Mouse (Mus musculus) stomach, embryonic 16.5 days (tissue): ENCODE measurements around the gene Apba1. TPM values are rescaled to one million over a fixed set of nuclear protein-coding genes. Genes with fewer than 3 reads are reported as not detected.

ENCODE experiments used
- ATAC-seq: fragments of 200-750 bp; cut with Nextera tagmentation; 2 replicates; pipeline ENCODE4 v1.8.0; 2017; ENCODE audit warnings: moderate number of reproducible peaks, moderate TSS enrichment; ENCODE audit not compliant: insufficient read depth, low FRiP score
- H3K27ac ChIP-seq: fragments of 300-500 bp; sonication (generic); 2 replicates; pipeline ENCODE4 v1.5.1; 2014; ENCODE audit warnings: low read length
- H3K27me3 ChIP-seq: fragments of 300-500 bp; sonication (generic); 2 replicates; pipeline ENCODE4 v1.6.1; 2014; ENCODE audit warnings: low read length, control low read depth, mixed read lengths; ENCODE audit not compliant: control insufficient read depth, insufficient read depth
- H3K36me3 ChIP-seq: fragments of 300-500 bp; sonication (generic); 2 replicates; pipeline ENCODE4 v1.6.1; 2014; ENCODE audit warnings: low read length; ENCODE audit not compliant: control insufficient read depth, insufficient read depth
- H3K4me1 ChIP-seq: fragments of 300-500 bp; sonication (generic); 2 replicates; pipeline ENCODE4 v1.6.1; 2014; ENCODE audit warnings: low read length, control low read depth, mixed read lengths; ENCODE audit not compliant: control insufficient read depth, insufficient read depth
- H3K4me2 ChIP-seq: fragments of 300-500 bp; sonication (generic); 2 replicates; pipeline ENCODE4 v1.6.1; 2014; ENCODE audit warnings: low read depth, low read length, mixed read lengths
- H3K4me3 ChIP-seq: fragments of 300-500 bp; sonication (generic); replicated peaks from 2 replicates; pipeline ENCODE4 v1.5.1; 2014; ENCODE audit warnings: mild to moderate bottlenecking, low read length
- H3K9ac ChIP-seq: fragments of 300-500 bp; sonication (generic); 2 replicates; pipeline ENCODE4 v1.6.1; 2014; ENCODE audit warnings: low read length
- H3K9me3 ChIP-seq: fragments of 300-500 bp; sonication (generic); replicated peaks from 2 replicates; pipeline ENCODE4 v1.6.1; 2016; ENCODE audit warnings: low read length, control low read depth; ENCODE audit not compliant: control insufficient read depth
- WGBS: fragments of 180-500 bp; shearing (Covaris S2); extraction: QIAGEN DNeasy Blood & Tissue Kit; methylation state at CpG from one replicate; pipeline ENCODE4 v1.1.7; 2014; 5-methylcytosine and 5-hydroxymethylcytosine counted together
- polyA plus RNA-seq: library from polyadenylated mRNA; unstranded; fragments of >200 nt; fragmentation: Nextera tagmentation; extraction: Ambion mirVana; gene quantifications from 2 replicates; pipeline ENCODE4 v1.2.1, GENCODE M21; 2015

Apba1 gene
- polyA plus RNA-seq, 1 experiment from 2014 or later = 0.40 TPM

DNA sequence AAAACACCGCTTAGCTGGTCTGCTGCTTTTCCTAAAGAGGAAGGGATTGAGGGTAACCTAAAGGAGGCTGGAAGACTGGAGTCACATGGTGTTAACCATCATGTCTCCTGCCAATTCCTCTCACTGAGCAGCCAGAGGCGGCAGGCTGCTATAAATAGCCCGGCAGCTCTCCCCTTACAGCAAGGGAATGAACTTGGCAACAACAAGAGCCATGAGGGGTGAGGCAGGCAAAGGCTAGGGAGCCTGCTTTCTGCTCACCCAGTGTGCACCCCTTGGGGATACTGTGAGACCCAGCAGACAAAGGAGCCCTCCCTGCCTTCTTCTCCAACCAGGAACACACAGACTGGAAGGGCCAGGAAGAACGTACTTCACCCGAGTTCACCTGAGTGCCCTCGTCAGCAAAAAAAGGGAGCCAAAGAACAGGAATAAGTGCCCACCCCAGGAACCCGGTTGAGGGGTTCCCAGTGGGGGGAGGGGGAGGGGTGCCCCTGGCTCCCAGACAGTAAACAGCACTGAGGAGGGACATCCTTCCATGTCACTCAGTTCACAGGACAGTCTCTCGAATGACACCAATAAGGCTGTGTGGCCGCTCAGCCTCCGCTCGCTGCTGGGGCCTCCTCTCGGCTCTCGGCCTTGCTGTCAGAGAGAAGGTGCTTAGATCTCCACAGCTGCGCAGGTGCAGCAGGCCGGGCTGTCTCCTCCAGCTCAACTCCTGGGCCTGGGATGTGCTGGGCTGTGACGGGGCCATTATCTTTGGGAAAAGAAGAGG is 214.4 kb downstream of the Apba1 start:
- Histone ChIP-seq H3K4me1 (peaks cover 9% of the 10 kb centered on the region), H3K36me3 (no peaks in the 10 kb centered on the region), H3K9me3 (no peaks in the 10 kb centered on the region), H3K27ac (peak overlapping the region; percentile 18; the same call in 1 of the 2 replicates), H3K9ac (no peak overlapping the region), H3K27me3 (no peaks in the 10 kb centered on the region), H3K4me3 (no peak overlapping the region), H3K4me2 (no peak overlapping the region)
- peak; percentile 84 for ATAC-seq
- 62% methylated on average over 16 of the region's 16 CpGs for WGBS

DNA sequence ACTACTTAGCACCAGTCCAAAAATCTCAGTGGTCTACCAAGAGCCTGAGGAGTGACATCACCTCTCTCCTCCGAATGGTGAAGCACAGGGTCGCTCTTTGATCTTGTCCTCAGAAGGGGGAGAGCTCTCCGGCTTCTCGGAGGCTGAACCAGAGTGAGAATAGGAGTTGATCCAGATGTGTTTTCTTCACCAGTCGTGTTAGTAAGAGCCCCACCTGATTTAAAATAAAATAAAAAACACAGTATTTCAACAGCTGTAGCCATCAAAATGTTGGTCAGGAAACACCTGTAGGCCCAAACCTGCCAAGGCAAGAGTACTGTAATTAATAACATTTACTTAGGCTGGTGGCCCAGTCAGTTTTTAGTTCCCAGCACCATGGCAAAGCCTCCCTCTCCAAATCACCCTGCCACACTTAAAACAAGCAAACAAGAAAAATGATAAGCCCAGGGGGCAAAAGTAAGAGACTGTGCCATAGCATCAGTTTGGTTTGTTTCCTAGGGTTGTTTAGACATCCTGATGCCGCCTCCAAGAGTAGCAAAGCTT is 219.3 kb downstream of the Apba1 start:
- 0 out of 2 replicates have a peak, but pooled peaks cover 6% of the 10 kb centered on the region for H3K4me1 ChIP-seq
- WGBS = 65% methylated on average over 6 of the region's 6 CpGs

DNA sequence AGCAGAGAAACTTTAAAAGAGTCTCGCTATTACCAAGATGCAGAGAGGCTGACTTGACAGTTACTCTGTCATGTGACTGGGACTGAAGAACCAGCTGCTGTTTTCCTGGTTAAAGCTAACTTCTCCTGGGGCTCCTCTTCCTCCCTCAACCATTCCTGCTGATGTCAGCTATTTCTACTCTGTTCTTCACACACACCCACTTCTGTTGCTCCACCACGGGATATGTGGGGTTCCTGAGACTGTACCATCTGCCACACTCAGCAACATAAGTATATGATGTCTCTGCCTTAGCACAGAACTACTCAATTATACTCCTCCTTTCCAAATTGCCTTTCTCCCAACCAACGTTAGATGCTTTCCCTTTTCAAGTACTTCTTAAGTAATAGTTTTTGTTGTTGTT is 221.9 kb downstream of the Apba1 start:
- 62% methylated on average over 3 of the region's 3 CpGs for WGBS
- Histone ChIP-seq H3K27ac (no peak overlapping the region), H3K4me2 (no peak overlapping the region), H3K27me3 (no peaks in the 10 kb centered on the region), H3K4me1 (no peaks in the 10 kb centered on the region), H3K9ac (no peak overlapping the region), H3K36me3 (no peaks in the 10 kb centered on the region), H3K9me3 (no peaks in the 10 kb centered on the region), H3K4me3 (no peak overlapping the region)
- no peak for ATAC-seq

More for the DNA sequence above, 219.3 kb downstream of the Apba1 start:
- no peak overlapping the region for H3K9ac ChIP-seq
- H3K36me3 ChIP-seq = no peaks in the 10 kb centered on the region
- H3K4me3 ChIP-seq = no peak overlapping the region
- no peak overlapping the region for H3K27ac ChIP-seq
- no peak overlapping the region for H3K4me2 ChIP-seq
- H3K27me3 ChIP-seq = no peaks in the 10 kb centered on the region
- no peaks in the 10 kb centered on the region for H3K9me3 ChIP-seq
- ATAC-seq = no peak

DNA sequence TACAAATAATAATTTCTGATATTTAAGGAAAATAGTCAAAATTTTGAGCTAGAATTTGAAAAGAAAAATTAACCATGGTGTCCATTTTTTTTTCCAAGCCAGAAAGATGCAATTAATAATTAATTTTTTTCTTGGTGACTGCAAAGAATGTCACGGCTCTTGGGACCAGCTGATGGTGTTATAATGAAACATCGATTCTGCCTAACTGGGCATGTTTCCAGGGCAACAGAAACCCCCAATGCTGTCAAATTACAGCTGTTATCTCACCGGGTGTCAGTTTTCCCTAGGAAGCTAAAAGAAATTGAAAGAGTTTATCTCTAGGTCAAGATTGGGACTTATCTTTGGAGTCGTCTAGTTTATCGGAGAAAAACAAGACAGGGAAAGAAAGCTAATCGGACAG is 225.5 kb downstream of the Apba1 start:
- Histone ChIP-seq H3K27ac (no peak overlapping the region), H3K36me3 (no peaks in the 10 kb centered on the region), H3K9ac (no peak overlapping the region), H3K4me1 (no peaks in the 10 kb centered on the region), H3K4me2 (no peak overlapping the region), H3K4me3 (no peak overlapping the region), H3K27me3 (no peaks in the 10 kb centered on the region), H3K9me3 (no peaks in the 10 kb centered on the region)
- no peak for ATAC-seq
- 31% methylated on average over 6 of the region's 6 CpGs for WGBS

DNA sequence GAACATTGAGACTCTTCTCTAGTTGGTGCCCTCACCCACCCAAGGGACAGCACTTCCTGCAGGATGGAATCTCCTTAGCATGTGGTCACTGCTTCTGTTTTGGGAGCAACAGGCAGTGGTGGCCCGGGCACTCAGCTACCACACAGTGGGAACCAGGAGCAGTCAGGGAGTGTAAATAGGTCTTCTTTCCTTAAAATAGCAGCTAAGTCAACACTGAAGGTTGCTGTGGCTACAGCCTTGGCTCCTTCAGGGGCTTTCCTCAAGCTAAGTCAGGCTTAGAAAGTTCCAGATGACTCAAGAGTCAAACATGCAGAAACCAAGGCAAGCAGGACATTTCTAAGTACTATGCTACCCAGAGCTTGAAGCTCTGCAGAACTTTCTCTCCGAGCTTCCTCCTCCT is 228.6 kb downstream of the Apba1 start:
- no peak overlapping the region for H3K27ac ChIP-seq
- H3K4me2 ChIP-seq = no peak overlapping the region
- no peak overlapping the region for H3K9ac ChIP-seq
- WGBS = 57% methylated on average over 2 of the region's 2 CpGs
- ATAC-seq = no peak
- H3K4me3 ChIP-seq = no peak overlapping the region
- H3K9me3 ChIP-seq = no peaks in the 10 kb centered on the region
- no peaks in the 10 kb centered on the region for H3K27me3 ChIP-seq
- no peaks in the 10 kb centered on the region for H3K36me3 ChIP-seq
- no peaks in the 10 kb centered on the region for H3K4me1 ChIP-seq

DNA sequence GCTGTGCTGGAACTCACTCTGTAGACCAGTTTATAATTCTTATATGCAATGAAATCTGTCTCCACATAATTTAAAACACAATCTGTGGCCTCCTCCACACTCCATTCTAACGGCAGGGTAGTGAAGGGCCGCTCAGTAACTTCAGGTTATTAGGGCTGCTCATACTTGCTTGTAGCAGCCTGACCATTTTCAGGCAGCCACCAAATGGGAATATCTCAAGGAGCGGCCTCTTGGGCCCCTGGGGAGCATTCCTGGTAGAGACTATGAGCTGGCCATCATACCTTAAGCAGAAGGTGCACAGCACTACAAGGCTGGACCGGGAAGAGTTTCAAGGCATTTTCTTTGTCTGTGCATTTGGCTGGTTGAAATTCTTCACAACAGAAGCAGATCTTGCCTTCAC is 229.5 kb downstream of the Apba1 start:
- WGBS = 92% methylated on average over 4 of the region's 4 CpGs
- no peak overlapping the region for H3K9ac ChIP-seq
- H3K4me3 ChIP-seq = no peak overlapping the region
- H3K27me3 ChIP-seq = no peaks in the 10 kb centered on the region
- H3K4me2 ChIP-seq = no peak overlapping the region
- no peaks in the 10 kb centered on the region for H3K9me3 ChIP-seq
- no peak overlapping the region for H3K27ac ChIP-seq
- no peaks in the 10 kb centered on the region for H3K4me1 ChIP-seq
- no peak for ATAC-seq
- no peaks in the 10 kb centered on the region for H3K36me3 ChIP-seq

DNA sequence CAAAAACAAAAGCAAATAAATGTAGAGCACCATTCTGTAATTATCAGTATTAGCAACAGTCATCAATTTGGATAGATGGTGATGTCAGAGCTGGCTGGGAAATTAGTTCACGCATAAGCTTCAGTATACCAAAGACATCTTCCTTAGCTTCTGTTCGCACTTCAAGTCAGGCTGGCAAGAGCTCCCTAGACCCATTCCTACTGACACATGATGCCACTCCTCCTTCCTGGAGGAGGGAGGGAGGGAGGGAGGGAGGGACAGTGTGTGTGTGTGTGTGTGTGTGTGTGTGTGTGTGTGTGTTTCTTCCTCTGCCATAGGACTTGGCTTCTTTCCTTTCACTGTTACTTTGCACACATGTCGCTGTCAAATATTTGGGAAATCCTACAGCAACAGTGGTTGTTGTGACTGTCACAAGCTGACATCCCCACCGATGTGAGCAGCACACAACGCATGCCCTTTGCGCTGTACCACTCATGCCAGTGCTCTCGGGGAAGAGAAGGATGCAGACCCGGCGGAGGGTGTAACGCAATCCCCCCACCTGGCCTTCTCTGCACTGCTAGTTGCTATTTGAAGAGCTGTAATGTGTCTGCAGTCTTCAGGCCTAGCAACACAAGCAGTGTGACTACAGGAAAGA is 237.2 kb downstream of the Apba1 start:
- Histone ChIP-seq H3K27me3 (no peaks in the 10 kb centered on the region), H3K4me1 (no peaks in the 10 kb centered on the region), H3K9me3 (no peaks in the 10 kb centered on the region), H3K4me2 (no peak overlapping the region), H3K36me3 (no peaks in the 10 kb centered on the region), H3K4me3 (no peak overlapping the region), H3K27ac (no peak overlapping the region), H3K9ac (no peak overlapping the region)
- 81% methylated on average over 10 of the region's 10 CpGs for WGBS
- ATAC-seq = no peak

Other genes starting within 250 kb of the Apba1 start
- gene 1700028P14Rik, start 106.1 kb upstream of the Apba1 start, polyA plus RNA-seq = 0.27 TPM in 1 of 2 replicates, not detected in the other
- gene Ptar1, start 71.5 kb upstream of the Apba1 start, polyA plus RNA-seq = 4.3 and 5.4 TPM in 2 replicates